19 mouse cellular contexts compared by ENCODE assay signal in the genomic region with DNA sequence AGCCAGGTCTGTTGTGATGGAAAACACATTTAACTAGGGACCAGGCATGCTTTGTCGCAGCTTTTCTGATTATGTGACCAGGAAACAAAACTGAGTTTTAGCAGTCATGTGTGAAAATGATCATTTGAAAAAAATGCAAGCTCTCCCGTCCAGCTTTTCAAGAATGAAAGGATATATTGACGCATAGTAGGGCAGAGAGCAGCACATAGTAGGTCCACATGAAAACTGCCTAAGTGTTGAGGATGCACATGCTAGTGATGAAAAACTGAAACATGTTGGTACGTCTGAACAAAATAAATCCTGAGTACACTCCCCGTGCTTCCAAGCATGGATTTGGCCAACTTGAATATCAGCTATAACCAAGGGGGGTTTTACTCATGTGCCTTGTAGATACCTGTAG.
"Had no signal": no experiment of that assay in that cellular context is flagged by ENCODE, and none has a peak within 500 bp of the region (broad histone marks: within the 10 kb centered on the region; RNA-seq: fewer than 3 reads in every experiment).

No protein-coding gene starts in this region.

- H3K36me3 ChIP-seq: midbrain, embryonic 12.5 days; neural tube, embryonic 15.5 days had no signal

- H3K9ac ChIP-seq: lung, embryonic 14.5 days; midbrain, embryonic 12.5 days; neural tube, embryonic 13.5 days; neural tube, embryonic 15.5 days had no signal

- H3K9me3 ChIP-seq: midbrain, embryonic 10.5 days; midbrain, embryonic 12.5 days; neural tube, embryonic 13.5 days; neural tube, embryonic 15.5 days had no signal

- H3K27me3 ChIP-seq: midbrain, embryonic 12.5 days; neural tube, embryonic 13.5 days; neural tube, embryonic 15.5 days had no signal

- H3K27ac ChIP-seq: midbrain, embryonic 10.5 days; midbrain, embryonic 12.5 days; neural tube, embryonic 15.5 days had no signal

- H3K4me2 ChIP-seq: lung, embryonic 14.5 days; midbrain, embryonic 12.5 days; neural tube, embryonic 13.5 days; neural tube, embryonic 15.5 days had no signal

- DNase-seq: lung, adult 18-20 months; lung, embryonic 14.5 days; lung, postnatal 10 days; lung, postnatal 4 days; midbrain, embryonic 14.5 days; retina, postnatal 1 day; right cerebral cortex, adult 18-20 months; right cerebral cortex, postnatal 25 days; right cerebral cortex, postnatal 4 days; spleen, adult 18-20 months; thymus, adult 18-20 months; thymus, postnatal 14 days; thymus, postnatal 36 days had no signal

- H3K4me3 ChIP-seq: midbrain, embryonic 10.5 days; midbrain, embryonic 12.5 days; myocyte; neural tube, embryonic 13.5 days; neural tube, embryonic 15.5 days had no signal

- ATAC-seq: midbrain, embryonic 16.5 days had no signal
